Mouse (Mus musculus): ENCODE measurements around the gene Gm7971. TPM values are rescaled to one million over a fixed set of nuclear protein-coding genes. Genes with fewer than 3 reads are reported as not detected.

Gene Gm7971
- not detected for polyA plus RNA-seq (2017; shearing (Covaris generic))

DNA sequence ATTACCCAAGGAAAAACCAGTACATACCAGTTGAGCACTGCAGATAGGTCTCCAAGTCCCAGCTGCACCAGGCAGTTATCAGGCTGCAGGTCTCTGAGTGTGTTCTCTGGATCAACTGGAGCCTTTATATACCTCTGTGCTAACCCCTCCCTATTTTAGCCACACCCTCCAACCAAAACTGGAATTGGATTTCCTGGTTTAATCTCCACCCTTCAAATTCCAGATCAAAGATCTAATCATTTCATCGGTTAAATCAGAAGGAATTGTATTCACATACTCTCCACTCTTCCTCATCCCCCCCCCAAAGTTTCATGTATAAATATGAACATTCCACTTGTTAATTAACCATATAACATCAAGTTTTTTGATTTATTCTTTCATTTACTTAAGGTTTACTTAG is at the start of gene Gm7971:
Gene Gm7971, minus strand, starts transcription at position 101 of the 400 bp plus-strand sequence.

Other genes starting within 250 kb of the Gm7971 start
- gene D5Ertd577e, start 138.1 kb downstream of the Gm7971 start, polyA plus RNA-seq (2017; shearing (Covaris generic)): not detected
- gene Gm3286, start 84.1 kb downstream of the Gm7971 start, polyA plus RNA-seq (2017; shearing (Covaris generic)): not detected
- not detected for gene Gm7978, start 141.3 kb upstream of the Gm7971 start, polyA plus RNA-seq (2017; shearing (Covaris generic))
- 0.22 TPM for gene Gm7982, start 147.1 kb upstream of the Gm7971 start, polyA plus RNA-seq (2017; shearing (Covaris generic))
- gene E330014E10Rik, start 181.1 kb upstream of the Gm7971 start, polyA plus RNA-seq (2017; shearing (Covaris generic)): not detected

All from CD4-positive, CD25-positive, alpha-beta regulatory T cell (primary cell).